Mouse (Mus musculus) intestine, embryonic 15.5 days (tissue): Measurements from ENCODE around the gene Dennd1a. TPM values are rescaled to one million over a fixed set of nuclear protein-coding genes. Genes with fewer than 3 reads are reported as not detected.

Source experiments
- ATAC-seq: fragments of 200-750 bp; cut with Nextera tagmentation; 2 replicates; pipeline ENCODE4 v1.8.0; 2017; ENCODE audit warnings: moderate TSS enrichment, moderate library complexity
- H3K27ac ChIP-seq: fragments of 300-500 bp; sonication (generic); 2 replicates; pipeline ENCODE4 v1.5.1; 2015; ENCODE audit warnings: mild to moderate bottlenecking, inconsistent platforms
- H3K27me3 ChIP-seq: fragments of 300-500 bp; sonication (generic); replicated peaks from 2 replicates; pipeline ENCODE4 v1.6.1; 2015; ENCODE audit warnings: inconsistent platforms
- H3K36me3 ChIP-seq: fragments of 300-500 bp; sonication (generic); 2 replicates; pipeline ENCODE4 v1.6.1; 2015; ENCODE audit warnings: inconsistent platforms
- H3K4me1 ChIP-seq: fragments of 300-500 bp; sonication (generic); replicated peaks from 2 replicates; pipeline ENCODE4 v1.6.1; 2015; ENCODE audit warnings: inconsistent platforms
- H3K4me2 ChIP-seq: fragments of 300-500 bp; sonication (generic); replicated peaks from 2 replicates; pipeline ENCODE4 v1.6.1; 2015; ENCODE audit warnings: mild to moderate bottlenecking, inconsistent platforms
- H3K4me3 ChIP-seq: fragments of 300-500 bp; sonication (generic); replicated peaks from 2 replicates; pipeline ENCODE4 v1.5.1; 2015; ENCODE audit warnings: inconsistent platforms
- H3K9ac ChIP-seq: fragments of 300-500 bp; sonication (generic); 2 replicates; pipeline ENCODE4 v1.6.1; 2015; ENCODE audit warnings: inconsistent platforms
- H3K9me3 ChIP-seq: fragments of 300-500 bp; sonication (generic); 2 replicates; pipeline ENCODE4 v1.6.1; 2016; ENCODE audit warnings: inconsistent platforms
- WGBS: fragments of 180-500 bp; shearing (Covaris S2); methylation state at CpG from one replicate; pipeline ENCODE4 v1.1.7; 2015; 5-methylcytosine and 5-hydroxymethylcytosine counted together
- polyA plus RNA-seq: library from polyadenylated mRNA; unstranded; fragments of >200 nt; fragmentation: Nextera tagmentation; extraction: Ambion mirVana; gene quantifications from 2 replicates; pipeline ENCODE4 v1.2.1, GENCODE M21; 2015

The Dennd1a gene
- polyA plus RNA-seq, 1 experiment from 2014 or later: 11.2 TPM

- Histone ChIP-seq H3K27ac (no peak overlapping the region), H3K4me3 (no peak overlapping the region), H3K4me1 (0 out of 2 replicates have a peak, but pooled peaks cover 5% of the 10 kb centered on the region), H3K9ac (no peak overlapping the region), H3K9me3 (no peaks in the 10 kb centered on the region), H3K36me3 (peaks cover 3% of the 10 kb centered on the region; the same call in 1 of the 2 replicates), H3K27me3 (peaks cover 14% of the 10 kb centered on the region), H3K4me2 (no peak overlapping the region)
- ATAC-seq: no peak
- 85% methylated on average over 4 of the region's 4 CpGs for WGBS
These were observed 490.1 kb downstream of the Dennd1a start for GRCm38 (mm10) chr2:37797046-37797445.

- no peak overlapping the region for H3K27ac ChIP-seq
- H3K4me1 ChIP-seq: 0 out of 2 replicates have a peak, but pooled peaks cover 5% of the 10 kb centered on the region
- H3K9ac ChIP-seq: no peak overlapping the region
- no peak overlapping the region for H3K4me3 ChIP-seq
- H3K4me2 ChIP-seq: no peak overlapping the region
- 20% methylated on average over 1 of the region's 1 CpGs for WGBS
- peak; percentile 48 for ATAC-seq
- peaks cover 3% of the 10 kb centered on the region; the same call in 1 of the 2 replicates for H3K36me3 ChIP-seq
- H3K9me3 ChIP-seq: no peaks in the 10 kb centered on the region
- H3K27me3 ChIP-seq: peaks cover 14% of the 10 kb centered on the region
These were observed 491.2 kb downstream of the Dennd1a start for GRCm38 (mm10) chr2:37796021-37796420.

GRCm38 (mm10) chr2:37791340-37791739, 495.9 kb downstream of the Dennd1a start:
- 82% methylated on average over 4 of the region's 4 CpGs for WGBS
- ATAC-seq: no peak
- H3K9ac ChIP-seq: no peak overlapping the region

GRCm38 (mm10) chr2:37790738-37791137, 496.5 kb downstream of the Dennd1a start:
- no peak overlapping the region for H3K4me2 ChIP-seq
- H3K4me3 ChIP-seq: no peak overlapping the region
- H3K27me3 ChIP-seq: peaks cover 26% of the 10 kb centered on the region
- H3K9me3 ChIP-seq: no peaks in the 10 kb centered on the region
- WGBS: 93% methylated on average over 14 of the region's 14 CpGs
- no peak for ATAC-seq
- H3K27ac ChIP-seq: no peak overlapping the region
- 0 out of 2 replicates have a peak, but pooled peaks cover 9% of the 10 kb centered on the region for H3K4me1 ChIP-seq
- no peaks in the 10 kb centered on the region for H3K36me3 ChIP-seq
- H3K9ac ChIP-seq: no peak overlapping the region

More at GRCm38 (mm10) chr2:37791340-37791739, 495.9 kb downstream of the Dennd1a start:
- Histone ChIP-seq H3K4me1 (0 out of 2 replicates have a peak, but pooled peaks cover 8% of the 10 kb centered on the region), H3K36me3 (no peaks in the 10 kb centered on the region), H3K9me3 (no peaks in the 10 kb centered on the region), H3K27me3 (peaks cover 20% of the 10 kb centered on the region), H3K4me2 (no peak overlapping the region), H3K27ac (no peak overlapping the region), H3K4me3 (no peak overlapping the region)

- no peak overlapping the region for H3K4me2 ChIP-seq
- peaks cover 27% of the 10 kb centered on the region for H3K27me3 ChIP-seq
- 0 out of 2 replicates have a peak, but pooled peaks cover 9% of the 10 kb centered on the region for H3K4me1 ChIP-seq
- no peak overlapping the region for H3K9ac ChIP-seq
- no peak overlapping the region for H3K4me3 ChIP-seq
- WGBS: 84% methylated on average over 10 of the region's 10 CpGs
- no peak for ATAC-seq
- H3K36me3 ChIP-seq: no peaks in the 10 kb centered on the region
- H3K9me3 ChIP-seq: no peaks in the 10 kb centered on the region
- no peak overlapping the region for H3K27ac ChIP-seq
These were observed 497.2 kb downstream of the Dennd1a start for GRCm38 (mm10) chr2:37789995-37790394.

GRCm38 (mm10) chr2:37789029-37789428, 498.2 kb downstream of the Dennd1a start:
- Histone ChIP-seq H3K27ac (0 out of 2 replicates have a peak overlapping the region, but pooled peaks have one; percentile 9), H3K36me3 (no peaks in the 10 kb centered on the region), H3K27me3 (peaks cover 27% of the 10 kb centered on the region), H3K9me3 (no peaks in the 10 kb centered on the region), H3K4me1 (0 out of 2 replicates have a peak, but pooled peaks cover 9% of the 10 kb centered on the region), H3K9ac (no peak overlapping the region), H3K4me2 (no peak overlapping the region), H3K4me3 (no peak overlapping the region)
- 88% methylated on average over 5 of the region's 5 CpGs for WGBS
- no peak for ATAC-seq

- H3K4me2 ChIP-seq: no peak overlapping the region
- no peaks in the 10 kb centered on the region for H3K36me3 ChIP-seq
- 67% methylated on average over 7 of the region's 7 CpGs for WGBS
- peak; percentile 23; the same call in 1 of the 2 replicates for ATAC-seq
- H3K27ac ChIP-seq: no peak overlapping the region
- peaks cover 23% of the 10 kb centered on the region for H3K27me3 ChIP-seq
- H3K9me3 ChIP-seq: no peaks in the 10 kb centered on the region
- 0 out of 2 replicates have a peak, but pooled peaks cover 9% of the 10 kb centered on the region for H3K4me1 ChIP-seq
- H3K4me3 ChIP-seq: no peak overlapping the region
- H3K9ac ChIP-seq: no peak overlapping the region
These were observed 498.8 kb downstream of the Dennd1a start for GRCm38 (mm10) chr2:37788176-37788962.

- Histone ChIP-seq H3K9ac (no peak overlapping the region), H3K36me3 (no peaks in the 10 kb centered on the region), H3K4me1 (peaks cover 9% of the 10 kb centered on the region; the same call in 1 of the 2 replicates), H3K27me3 (peaks cover 14% of the 10 kb centered on the region), H3K4me3 (peak overlapping the region; percentile 35), H3K4me2 (peak overlapping the region; percentile 71), H3K9me3 (no peaks in the 10 kb centered on the region), H3K27ac (no peak overlapping the region)
- ATAC-seq: no peak
- 16% methylated on average over 52 of the region's 52 CpGs for WGBS
These were observed 500.7 kb downstream of the Dennd1a start for GRCm38 (mm10) chr2:37786461-37786860.

- H3K9me3 ChIP-seq: no peaks in the 10 kb centered on the region
- no peaks in the 10 kb centered on the region for H3K36me3 ChIP-seq
- H3K4me3 ChIP-seq: no peak overlapping the region
- WGBS: 58% methylated on average over 5 of the region's 5 CpGs
- no peak overlapping the region for H3K27ac ChIP-seq
- ATAC-seq: no peak
- no peak overlapping the region for H3K9ac ChIP-seq
- H3K4me1 ChIP-seq: peaks cover 27% of the 10 kb centered on the region
- H3K4me2 ChIP-seq: no peak overlapping the region
- H3K27me3 ChIP-seq: peaks cover 14% of the 10 kb centered on the region
These were observed 502.7 kb downstream of the Dennd1a start for GRCm38 (mm10) chr2:37784473-37784872.

GRCm38 (mm10) chr2:37782002-37782401, 505.2 kb downstream of the Dennd1a start:
- Histone ChIP-seq H3K4me3 (no peak overlapping the region), H3K4me1 (peaks cover 27% of the 10 kb centered on the region), H3K27me3 (peaks cover 15% of the 10 kb centered on the region), H3K36me3 (no peaks in the 10 kb centered on the region), H3K9ac (no peak overlapping the region), H3K27ac (no peak overlapping the region), H3K9me3 (no peaks in the 10 kb centered on the region), H3K4me2 (no peak overlapping the region)
- 46% methylated on average over 7 of the region's 7 CpGs for WGBS
- ATAC-seq: no peak

- H3K4me1 ChIP-seq: peaks cover 26% of the 10 kb centered on the region
- ATAC-seq: peak; percentile 25; the same call in 1 of the 2 replicates
- H3K4me3 ChIP-seq: no peak overlapping the region
- 0 out of 2 replicates have a peak overlapping the region, but pooled peaks have one; percentile 10 for H3K27ac ChIP-seq
- 46% methylated on average over 3 of the region's 3 CpGs for WGBS
- peaks cover 13% of the 10 kb centered on the region for H3K27me3 ChIP-seq
- H3K4me2 ChIP-seq: no peak overlapping the region
- H3K9me3 ChIP-seq: no peaks in the 10 kb centered on the region
- no peaks in the 10 kb centered on the region for H3K36me3 ChIP-seq
- no peak overlapping the region for H3K9ac ChIP-seq
These were observed 505.8 kb downstream of the Dennd1a start for GRCm38 (mm10) chr2:37781421-37781820.

- Histone ChIP-seq H3K36me3 (no peaks in the 10 kb centered on the region), H3K4me1 (peaks cover 33% of the 10 kb centered on the region), H3K4me3 (peak overlapping the region; percentile 2; the same call in 1 of the 2 replicates), H3K9ac (no peak overlapping the region), H3K27ac (0 out of 2 replicates have a peak overlapping the region, but pooled peaks have one; percentile 10), H3K9me3 (no peaks in the 10 kb centered on the region), H3K27me3 (0 out of 2 replicates have a peak, but pooled peaks cover 5% of the 10 kb centered on the region), H3K4me2 (peak overlapping the region; percentile 50)
- 4% methylated on average over 14 of the region's 14 CpGs for WGBS
- peak; percentile 81 for ATAC-seq
These were observed 506.8 kb downstream of the Dennd1a start for GRCm38 (mm10) chr2:37780270-37780929.
